Mouse (Mus musculus) brain, adult 10 weeks (tissue): ENCODE results near the gene Gbf1. TPM values are rescaled to one million over a fixed set of nuclear protein-coding genes. Genes with fewer than 3 reads are reported as not detected.

Experiments
- polyA plus RNA-seq: library from polyadenylated mRNA; stranded (reverse); fragments of 350-450 nt; fragmentation: Illumina TruSeq; extraction: RNeasy Lipid Tissue Mini Kit (QIAGEN cat#74804); gene quantifications from one replicate; pipeline ENCODE4 v1.2.3, GENCODE M21; 2015; ENCODE audit warnings: low read depth, low replicate concordance

The Gbf1 gene
- polyA plus RNA-seq, result 42.6 TPM

DNA sequence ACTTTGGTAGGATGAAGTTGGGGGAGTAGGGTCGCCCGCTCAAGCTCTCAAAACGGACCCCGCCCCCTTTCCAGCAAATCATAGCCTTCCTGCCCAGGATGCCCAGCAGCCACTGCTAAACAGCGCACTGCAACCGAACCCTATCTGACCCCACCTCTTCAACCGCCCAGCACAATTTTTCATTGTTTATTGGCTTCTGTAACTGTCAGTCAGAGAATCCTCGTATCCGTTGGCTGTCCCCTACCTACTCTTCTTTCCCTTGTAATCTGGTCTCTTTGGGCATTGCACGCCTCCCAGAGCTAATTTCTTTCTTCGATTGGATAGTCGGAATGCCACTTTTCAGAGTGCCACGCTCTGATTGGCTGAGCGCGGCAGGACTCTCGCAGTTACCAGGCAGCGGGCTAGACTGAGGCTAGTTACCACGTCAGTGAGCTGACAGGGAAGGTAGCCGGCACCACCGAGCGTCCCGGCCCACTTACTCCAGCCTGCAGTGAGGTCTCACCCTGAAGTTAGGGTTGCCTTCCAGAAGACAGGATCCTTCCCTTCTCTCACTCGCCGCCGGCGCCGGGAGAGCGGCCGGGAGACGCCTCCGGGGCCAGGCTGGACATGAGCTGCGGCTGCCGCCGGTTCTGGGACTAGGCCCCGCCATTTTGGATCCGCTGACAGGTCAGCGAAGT is at the start of gene Gbf1:
Gbf1 (plus strand) TSS at position 383 of the 677 bp plus-strand sequence.

DNA sequence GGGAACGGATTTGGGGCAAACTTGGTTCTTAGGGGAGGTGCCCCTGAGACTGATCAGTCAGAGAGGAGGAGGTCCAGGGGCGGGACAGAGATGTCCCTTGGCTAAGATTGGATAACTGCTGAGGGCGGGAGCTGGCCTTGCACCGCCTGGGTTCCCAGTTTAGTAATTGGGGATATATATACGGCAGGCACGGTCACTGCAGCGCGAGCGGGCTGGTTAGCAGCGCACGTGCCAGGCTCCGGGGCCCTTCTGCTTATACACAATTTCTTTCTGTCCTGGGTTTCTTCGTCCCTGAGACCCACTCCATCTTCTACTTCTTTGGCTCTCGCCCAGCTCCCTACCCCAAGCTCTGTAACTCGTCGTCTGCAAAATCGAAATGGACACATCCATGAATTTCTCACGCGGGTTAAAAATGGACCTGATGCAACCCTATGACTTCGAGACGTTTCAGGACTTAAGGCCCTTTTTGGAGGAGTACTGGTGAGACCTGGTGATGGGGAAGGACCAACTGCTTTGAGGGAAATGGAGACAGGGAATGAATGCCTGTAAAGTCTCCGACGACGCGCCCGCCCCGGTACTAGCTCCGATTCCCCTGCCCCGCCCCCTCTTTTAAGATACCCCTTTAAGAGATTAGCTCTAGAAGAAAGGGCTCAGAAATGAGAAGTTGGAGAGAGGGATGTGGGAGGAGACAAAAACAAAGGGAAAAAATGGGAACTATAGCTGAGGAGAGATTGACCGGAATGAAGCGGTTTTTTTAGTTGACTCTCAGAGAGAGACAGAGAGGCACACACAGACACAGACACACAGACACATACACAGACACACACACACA is 20.4 kb upstream of the Gbf1 start, which contains the start of gene Elovl3:
Elovl3 (plus strand) TSS at position 204 of the 832 bp plus-strand sequence.

GRCm38 (mm10) chr19:46147511-46148371 is 4.6 kb upstream of the Gbf1 start, which contains the start of gene Pitx3:
Gene Pitx3, minus strand, starts transcription at chr19:46148326.

DNA sequence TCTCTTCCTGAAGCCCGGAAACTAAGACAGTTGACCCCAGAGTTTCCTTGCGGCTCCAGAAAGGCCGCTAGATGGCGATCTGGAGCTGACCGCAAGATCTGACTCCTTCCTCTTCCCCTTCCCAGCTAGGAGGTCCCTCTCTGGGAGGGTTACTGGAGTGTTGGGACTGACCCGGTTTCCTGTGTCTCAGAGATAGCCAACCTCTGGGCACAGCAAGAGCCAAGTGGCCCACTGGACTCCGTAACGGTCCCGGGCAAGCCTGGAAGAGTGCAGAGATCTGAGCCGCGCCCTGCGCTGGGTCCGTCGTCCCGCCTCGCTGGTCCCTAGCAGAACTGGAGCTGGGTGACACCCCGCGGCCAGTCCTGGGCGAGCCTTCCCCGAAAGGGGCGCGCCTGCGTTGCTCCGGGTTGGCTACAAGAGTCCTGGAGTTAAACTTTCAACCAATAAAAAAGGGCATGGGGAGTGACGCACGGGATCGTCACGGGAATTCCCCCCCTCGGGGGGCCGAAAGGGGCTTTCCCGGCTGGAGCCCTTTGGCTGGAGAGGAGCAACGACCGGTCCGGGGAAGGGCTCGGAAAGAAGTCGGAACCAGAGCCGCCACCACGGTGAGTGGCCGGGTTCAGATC is 152.0 kb downstream of the Gbf1 start, which contains the start of gene Nfkb2:
Nfkb2 (plus strand) TSS at position 105 of the 626 bp plus-strand sequence.

DNA sequence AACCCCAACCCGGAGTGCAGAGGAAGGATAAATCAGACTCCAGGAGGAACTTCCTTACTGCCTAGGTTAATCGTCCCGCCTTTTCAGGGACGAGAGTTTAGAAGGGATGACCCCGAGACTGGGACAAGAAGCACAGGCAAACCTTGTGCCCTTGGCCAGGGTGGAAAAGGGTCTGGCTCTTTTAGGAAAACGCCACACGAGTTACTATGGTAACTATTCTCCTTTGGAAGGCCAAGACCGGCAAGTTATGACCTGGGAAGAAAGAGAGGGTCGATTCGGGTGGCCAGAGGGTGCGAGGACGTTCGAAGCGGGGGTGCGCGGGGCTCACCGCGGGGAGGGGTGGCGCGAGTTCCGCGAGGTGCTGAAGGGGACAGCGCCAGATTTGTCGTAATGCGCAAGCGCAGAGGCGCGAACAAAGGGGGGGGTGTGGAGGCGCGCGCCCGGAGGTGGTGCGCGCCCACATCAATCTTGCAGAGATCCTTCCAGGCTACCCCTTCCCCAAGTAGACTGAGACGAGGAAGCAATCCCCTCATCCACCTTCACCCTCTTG is 174.5 kb downstream of the Gbf1 start, which contains the start of gene Psd:
Psd (minus strand) TSS at position 401 of the 550 bp plus-strand sequence.

GRCm38 (mm10) chr19:46328081-46329030 is 176.0 kb downstream of the Gbf1 start, which contains the start of gene Fbxl15:
Gene Fbxl15, plus strand, starts transcription at chr19:46328184.

Other genes starting within 250 kb of the Gbf1 start
- 15.0 TPM for gene Armh3, start 154.0 kb upstream of the Gbf1 start, polyA plus RNA-seq
- gene Hps6, start 149.0 kb upstream of the Gbf1 start, polyA plus RNA-seq, result 7.0 TPM
- 10.1 TPM for gene Pprc1, start 107.6 kb upstream of the Gbf1 start, polyA plus RNA-seq
- gene Ldb1, start 107.3 kb upstream of the Gbf1 start, polyA plus RNA-seq, result 112 TPM
- gene Nolc1, start 76.6 kb upstream of the Gbf1 start, polyA plus RNA-seq, result 36.4 TPM
- not detected for gene Elovl3, start 20.6 kb upstream of the Gbf1 start, polyA plus RNA-seq
- gene Pitx3, start 4.2 kb upstream of the Gbf1 start, polyA plus RNA-seq, result not detected
- gene Nfkb2, start 151.8 kb downstream of the Gbf1 start, polyA plus RNA-seq, result 2.1 TPM
- 474 TPM for gene Psd, start 174.6 kb downstream of the Gbf1 start, polyA plus RNA-seq
- gene Fbxl15, start 175.7 kb downstream of the Gbf1 start, polyA plus RNA-seq, result 28.6 TPM
- 309 TPM for gene Cuedc2, start 186.2 kb downstream of the Gbf1 start, polyA plus RNA-seq
- 17.5 TPM for gene Mfsd13a, start 188.6 kb downstream of the Gbf1 start, polyA plus RNA-seq
- 1.7 TPM for gene 2310034G01Rik, start 197.8 kb downstream of the Gbf1 start, polyA plus RNA-seq
- gene Actr1a, start 243.2 kb downstream of the Gbf1 start, polyA plus RNA-seq, result 174 TPM
- 9.1 TPM for gene Sufu, start 244.4 kb downstream of the Gbf1 start, polyA plus RNA-seq